Mouse (Mus musculus) forebrain, embryonic 13.5 days (tissue): ENCODE measurements around the gene Drosha. TPM values are rescaled to one million over a fixed set of nuclear protein-coding genes. Genes with fewer than 3 reads are reported as not detected.
"Not testable (repeated sequence)": the region's sequence is repeated elsewhere in the genome, so short reads cannot be mapped to it uniquely, and the experiment has no call there.

Experiments
- ATAC-seq: fragments of 200-750 bp; cut with Nextera tagmentation; 2 replicates; pipeline ENCODE4 v1.8.0; 2017
- H3K27ac ChIP-seq: fragments of 300-500 bp; sonication (generic); 2 replicates; pipeline ENCODE4 v1.5.1; 2015; ENCODE audit warnings: inconsistent platforms, mild to moderate bottlenecking, moderate library complexity
- H3K27me3 ChIP-seq: fragments of 300-500 bp; sonication (generic); 2 replicates; pipeline ENCODE4 v1.6.1; 2015; ENCODE audit warnings: mild to moderate bottlenecking, inconsistent platforms
- H3K36me3 ChIP-seq: fragments of 300-500 bp; sonication (generic); 2 replicates; pipeline ENCODE4 v1.6.1; 2015; ENCODE audit warnings: mild to moderate bottlenecking, inconsistent platforms; ENCODE audit not compliant: poor library complexity, severe bottlenecking
- H3K4me1 ChIP-seq: fragments of 300-500 bp; sonication (generic); 2 replicates; pipeline ENCODE4 v1.6.1; 2015; ENCODE audit warnings: inconsistent platforms
- H3K4me2 ChIP-seq: fragments of 300-500 bp; sonication (generic); 2 replicates; pipeline ENCODE4 v1.6.1; 2015; ENCODE audit warnings: inconsistent platforms, mild to moderate bottlenecking, moderate library complexity
- H3K4me3 ChIP-seq: fragments of 300-500 bp; sonication (generic); 2 replicates; pipeline ENCODE4 v1.5.1; 2015; ENCODE audit warnings: mild to moderate bottlenecking, inconsistent platforms
- H3K9ac ChIP-seq: fragments of 300-500 bp; sonication (generic); 2 replicates; pipeline ENCODE4 v1.6.1; 2015; ENCODE audit warnings: mild to moderate bottlenecking, inconsistent platforms
- H3K9me3 ChIP-seq: fragments of 300-500 bp; sonication (generic); replicated peaks from 2 replicates; pipeline ENCODE4 v1.6.1; 2016; ENCODE audit warnings: inconsistent platforms
- WGBS: fragments of 180-500 bp; shearing (Covaris S2); methylation state at CpG from one replicate; pipeline ENCODE4 v1.1.7; 2015; 5-methylcytosine and 5-hydroxymethylcytosine counted together
- polyA plus RNA-seq: library from polyadenylated mRNA; unstranded; fragments of >200 nt; fragmentation: Nextera tagmentation; extraction: Ambion mirVana; gene quantifications from 2 replicates; pipeline ENCODE4 v1.2.1, GENCODE M21; 2015

The Drosha gene
- polyA plus RNA-seq, 1 experiment from 2014 or later, result 50.9 TPM

DNA sequence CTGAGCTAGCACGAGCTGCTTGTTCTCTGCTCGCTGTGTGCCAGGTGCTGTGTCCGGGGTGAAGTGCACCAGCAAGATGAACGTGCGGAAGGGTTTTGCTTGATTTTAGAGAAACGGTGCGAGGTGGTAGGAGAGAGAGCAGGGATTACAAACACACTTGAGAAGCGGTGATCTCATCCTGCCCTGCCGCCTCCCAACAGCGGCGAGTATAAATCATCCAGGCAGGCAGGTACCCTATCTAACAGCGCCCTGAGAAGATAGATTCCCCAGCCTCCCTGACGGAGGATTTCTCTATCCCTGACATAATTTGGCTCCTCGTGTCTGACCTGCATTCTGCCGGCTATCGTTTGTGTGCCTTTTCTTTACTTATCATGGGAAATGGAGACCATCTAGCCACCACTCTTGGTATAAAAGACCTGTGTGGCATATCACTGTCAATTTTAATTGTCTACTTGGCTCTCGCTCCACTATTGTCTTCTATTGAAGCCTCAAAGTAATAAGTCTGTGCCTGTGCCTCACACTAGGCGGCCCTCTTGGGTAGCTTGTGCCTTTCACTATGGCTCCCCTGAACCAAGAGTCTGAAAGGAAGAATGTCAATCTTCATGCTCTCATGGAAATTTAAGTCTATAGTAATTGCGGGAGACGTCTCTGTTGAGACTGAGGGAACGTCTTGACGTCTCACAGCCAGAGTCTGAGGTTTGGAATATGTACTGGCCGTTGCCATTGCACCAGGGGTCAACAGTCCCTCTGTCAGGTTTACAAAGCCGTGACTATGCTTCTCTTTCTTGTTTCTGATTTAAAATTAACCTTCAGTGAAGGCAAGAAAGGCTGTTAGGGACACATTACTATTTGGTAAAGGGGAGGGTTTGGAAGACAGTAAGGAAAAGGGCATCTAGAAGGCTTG lies 95.6 kb downstream of the Drosha start:
- Histone ChIP-seq H3K4me3 (no peak overlapping the region), H3K27ac (no peak overlapping the region), H3K27me3 (no peaks in the 10 kb centered on the region), H3K4me1 (0 out of 2 replicates have a peak, but pooled peaks cover 4% of the 10 kb centered on the region), H3K4me2 (no peak overlapping the region), H3K9ac (no peak overlapping the region), H3K9me3 (no peaks in the 10 kb centered on the region), H3K36me3 (peaks cover 90% of the 10 kb centered on the region)
- ATAC-seq, result peak; percentile 60
- WGBS, result 75% methylated on average over 24 of the region's 24 CpGs

DNA sequence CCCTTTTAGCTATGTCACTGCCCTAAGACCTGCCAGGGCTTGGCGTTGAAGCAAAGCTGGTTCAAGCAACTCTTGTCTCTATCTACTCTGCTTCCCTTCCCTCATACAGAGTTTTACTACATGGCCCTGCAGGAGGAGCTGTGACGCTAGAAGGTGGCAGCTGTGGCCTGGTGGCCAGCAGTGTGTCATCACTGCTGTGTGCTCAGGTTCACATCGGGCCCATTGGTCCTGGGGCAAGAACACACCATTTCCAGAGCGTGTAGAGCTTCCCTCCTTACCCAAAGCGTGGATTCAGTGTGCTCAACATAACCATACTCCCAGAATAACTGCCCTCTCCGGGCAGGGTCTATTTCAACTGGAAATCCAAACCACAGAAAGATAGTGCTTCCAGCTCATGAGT lies 97.3 kb downstream of the Drosha start:
- no peak overlapping the region for H3K27ac ChIP-seq
- H3K4me3 ChIP-seq, result no peak overlapping the region
- H3K9ac ChIP-seq, result no peak overlapping the region
- peaks cover 90% of the 10 kb centered on the region for H3K36me3 ChIP-seq
- ATAC-seq, result no peak
- no peak overlapping the region for H3K4me2 ChIP-seq
- no peaks in the 10 kb centered on the region for H3K27me3 ChIP-seq
- WGBS, result 94% methylated on average over 6 of the region's 6 CpGs
- H3K4me1 ChIP-seq, result no peaks in the 10 kb centered on the region
- no peaks in the 10 kb centered on the region for H3K9me3 ChIP-seq

DNA sequence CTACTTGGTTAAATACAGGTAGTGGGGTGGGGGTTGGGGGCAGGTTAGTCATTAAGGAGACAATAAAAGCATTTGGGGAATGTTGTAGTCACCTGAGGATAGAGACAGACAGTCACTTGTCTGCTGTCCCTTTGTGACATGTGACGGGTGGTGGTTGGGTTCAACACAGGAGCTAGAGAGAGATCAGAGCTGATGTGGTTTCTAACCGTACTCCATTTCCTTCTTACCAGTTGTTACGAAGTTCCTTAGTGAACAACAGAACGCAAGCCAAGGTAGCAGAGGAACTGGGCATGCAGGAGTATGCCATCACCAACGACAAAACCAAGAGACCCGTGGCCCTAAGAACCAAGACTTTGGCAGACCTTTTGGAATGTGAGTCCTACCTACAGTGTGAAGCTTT lies 99.2 kb downstream of the Drosha start:
- no peak overlapping the region for H3K9ac ChIP-seq
- H3K4me2 ChIP-seq, result no peak overlapping the region
- peaks cover 77% of the 10 kb centered on the region for H3K36me3 ChIP-seq
- H3K4me3 ChIP-seq, result no peak overlapping the region
- ATAC-seq, result no peak
- WGBS, result 97% methylated on average over 6 of the region's 6 CpGs
- H3K4me1 ChIP-seq, result no peaks in the 10 kb centered on the region
- no peak overlapping the region for H3K27ac ChIP-seq
- no peaks in the 10 kb centered on the region for H3K27me3 ChIP-seq
- no peaks in the 10 kb centered on the region for H3K9me3 ChIP-seq

DNA sequence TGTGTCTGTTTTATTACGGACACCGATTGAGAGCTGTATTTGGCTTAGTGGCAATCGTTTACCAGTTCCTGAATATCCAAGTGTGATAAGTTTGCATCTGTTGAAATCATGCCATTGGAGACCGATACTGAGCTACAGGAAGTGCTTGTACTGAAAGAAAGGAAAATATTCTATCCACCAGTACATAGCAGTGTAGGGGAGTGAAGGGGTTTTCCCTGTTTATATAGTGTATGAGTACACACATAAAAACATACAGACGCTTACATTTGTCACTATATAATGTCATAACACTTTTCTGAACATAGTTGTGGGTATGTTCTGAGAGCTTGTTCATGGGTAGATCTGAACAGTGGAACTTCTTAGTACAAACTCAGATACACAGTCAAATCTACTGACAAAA lies 106.9 kb downstream of the Drosha start:
- 97% methylated on average over 5 of the region's 5 CpGs for WGBS
- peaks cover 64% of the 10 kb centered on the region for H3K36me3 ChIP-seq
- H3K9ac ChIP-seq, result no peak overlapping the region
- no peak overlapping the region for H3K4me2 ChIP-seq
- H3K4me3 ChIP-seq, result no peak overlapping the region
- ATAC-seq, result no peak
- no peak overlapping the region for H3K27ac ChIP-seq
- no peaks in the 10 kb centered on the region for H3K4me1 ChIP-seq
- H3K27me3 ChIP-seq, result no peaks in the 10 kb centered on the region
- no peaks in the 10 kb centered on the region for H3K9me3 ChIP-seq

DNA sequence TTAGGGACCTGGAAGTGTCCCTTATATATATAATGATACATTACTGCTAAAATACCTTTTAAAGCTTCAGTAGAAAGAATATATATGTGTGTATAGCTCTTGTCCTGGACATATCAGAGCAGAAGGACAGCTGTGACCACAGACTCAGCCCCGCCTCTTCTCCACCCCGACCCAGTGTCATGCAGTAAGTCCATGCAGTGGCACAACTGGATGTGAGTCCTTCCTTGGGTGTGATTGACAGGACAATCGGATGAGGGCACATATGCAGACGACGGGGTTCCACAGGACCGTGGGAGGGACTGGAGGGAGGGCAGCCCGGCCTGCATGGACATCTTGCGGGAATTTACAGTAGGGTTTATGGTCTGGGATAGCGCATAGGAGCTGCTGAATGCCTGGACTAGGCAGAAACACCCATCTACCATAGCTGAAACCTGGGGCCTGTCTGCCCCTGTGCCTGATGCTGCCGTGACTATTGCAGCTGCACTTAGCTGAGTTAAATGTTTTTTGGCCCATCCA lies 111.7 kb downstream of the Drosha start:
- Histone ChIP-seq H3K9ac (no peak overlapping the region), H3K4me3 (no peak overlapping the region), H3K27me3 (no peaks in the 10 kb centered on the region), H3K4me2 (no peak overlapping the region), H3K9me3 (0 out of 2 replicates have a peak, but pooled peaks cover 4% of the 10 kb centered on the region), H3K36me3 (peaks cover 33% of the 10 kb centered on the region), H3K27ac (no peak overlapping the region), H3K4me1 (peaks cover 7% of the 10 kb centered on the region)
- ATAC-seq, result peak; percentile 58
- WGBS, result 92% methylated on average over 10 of the region's 10 CpGs

DNA sequence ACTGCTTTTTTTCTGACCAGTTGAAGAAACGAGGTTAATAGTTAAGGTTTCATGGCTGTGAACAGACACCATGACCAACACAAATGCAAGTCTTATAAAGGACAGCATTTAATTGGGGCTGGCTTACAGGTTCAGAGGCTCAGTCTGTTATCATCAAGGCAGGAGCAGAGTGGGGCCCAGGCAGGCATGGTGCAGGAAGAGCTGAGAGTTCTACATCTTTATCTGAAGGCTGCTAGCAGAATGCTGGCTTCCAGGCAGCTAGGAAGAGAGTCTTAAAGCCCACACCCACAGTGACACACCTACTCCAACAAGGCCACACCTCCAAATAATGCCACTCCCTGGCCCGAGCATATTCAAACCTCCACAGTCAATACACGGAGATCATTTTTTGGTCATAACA lies 112.7 kb downstream of the Drosha start:
- not testable (repeated sequence) for ATAC-seq

DNA sequence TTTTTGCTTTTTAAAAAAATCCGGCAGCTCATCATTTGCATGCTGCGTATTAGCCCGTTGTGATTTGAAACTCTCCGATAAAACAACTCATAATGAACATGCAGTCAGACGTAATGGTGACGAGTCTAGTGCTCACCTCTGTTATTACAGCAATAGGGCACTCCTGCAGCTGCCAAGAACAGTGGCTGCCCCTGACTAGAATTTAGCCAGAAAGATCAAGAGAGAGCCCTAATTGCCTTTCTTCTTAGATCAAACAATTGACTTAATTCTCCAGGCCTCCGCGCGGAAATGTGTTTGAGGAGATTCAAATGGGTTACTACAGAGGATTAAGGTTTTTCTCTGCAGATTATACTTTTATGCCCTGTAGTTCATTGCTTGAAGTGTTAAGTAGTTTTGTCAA lies 116.5 kb downstream of the Drosha start:
- 5% methylated on average over 9 of the region's 9 CpGs for WGBS
- Histone ChIP-seq H3K27ac (no peak overlapping the region), H3K4me2 (peak overlapping the region; percentile 33; the same call in 1 of the 2 replicates), H3K9ac (no peak overlapping the region), H3K9me3 (0 out of 2 replicates have a peak, but pooled peaks cover 4% of the 10 kb centered on the region), H3K4me1 (peaks cover 24% of the 10 kb centered on the region), H3K36me3 (peaks cover 7% of the 10 kb centered on the region; the same call in 1 of the 2 replicates), H3K4me3 (no peak overlapping the region), H3K27me3 (no peaks in the 10 kb centered on the region)
- no peak for ATAC-seq

More for the DNA sequence above, 112.7 kb downstream of the Drosha start:
- not testable (repeated sequence) for H3K27me3 ChIP-seq, H3K4me3 ChIP-seq, H3K9ac ChIP-seq, H3K27ac ChIP-seq, H3K9me3 ChIP-seq, H3K4me2 ChIP-seq
- 90% methylated on average over 3 of the region's 3 CpGs for WGBS
- Histone ChIP-seq H3K4me1 (peaks cover 18% of the 10 kb centered on the region), H3K36me3 (peaks cover 26% of the 10 kb centered on the region)

DNA sequence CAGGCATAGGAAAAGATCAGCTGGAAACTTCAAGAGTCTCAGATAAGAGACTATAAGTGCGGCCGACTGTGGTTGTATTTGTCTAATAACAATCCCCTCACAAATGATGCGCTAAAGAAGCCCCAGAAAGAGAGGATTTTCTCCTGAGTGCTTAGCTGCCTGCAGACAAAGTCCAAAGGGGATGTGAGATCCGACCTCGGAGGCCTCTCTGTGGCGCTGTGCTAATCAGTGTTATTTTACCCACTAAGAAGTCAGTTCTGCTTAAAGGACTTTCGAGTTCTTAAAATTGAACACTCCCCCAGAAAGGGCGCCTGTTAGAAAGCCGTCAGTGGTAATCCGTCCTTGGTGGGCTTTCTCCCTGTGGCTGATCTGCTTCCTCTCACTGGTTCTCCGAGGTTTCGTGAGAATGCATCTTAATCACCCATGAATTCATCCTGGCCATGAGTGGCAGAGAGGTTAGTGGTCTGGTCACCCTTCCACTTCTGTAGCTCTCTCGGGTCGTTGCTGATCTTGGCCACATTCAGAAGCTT lies 117.1 kb downstream of the Drosha start:
- H3K9me3 ChIP-seq, result 0 out of 2 replicates have a peak, but pooled peaks cover 4% of the 10 kb centered on the region
- H3K9ac ChIP-seq, result no peak overlapping the region
- 0 out of 2 replicates have a peak, but pooled peaks cover 1% of the 10 kb centered on the region for H3K36me3 ChIP-seq
- ATAC-seq, result no peak
- H3K4me3 ChIP-seq, result no peak overlapping the region
- no peaks in the 10 kb centered on the region for H3K27me3 ChIP-seq
- H3K27ac ChIP-seq, result no peak overlapping the region
- H3K4me1 ChIP-seq, result peaks cover 24% of the 10 kb centered on the region
- 7% methylated on average over 14 of the region's 14 CpGs for WGBS
- H3K4me2 ChIP-seq, result peak overlapping the region; percentile 33

DNA sequence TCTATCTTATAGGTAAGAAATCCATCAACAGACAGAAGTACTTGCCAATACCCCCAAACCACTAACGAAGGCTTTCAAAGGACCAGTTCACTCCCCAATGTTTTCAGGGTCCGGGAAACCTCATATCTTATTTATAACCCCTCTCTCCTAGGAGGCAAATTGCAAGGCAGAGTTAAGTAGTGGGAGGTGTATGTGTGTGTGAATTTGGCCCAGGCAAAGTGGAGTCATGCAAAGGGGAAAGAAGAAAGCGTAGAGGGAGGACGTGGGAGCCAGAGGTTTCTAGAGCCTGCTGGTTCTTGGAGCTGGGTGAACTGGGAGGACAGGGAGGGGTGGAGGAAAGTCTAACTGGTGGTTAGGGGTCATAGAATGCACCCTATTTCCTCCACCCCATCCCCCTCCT lies 117.8 kb downstream of the Drosha start:
- no peak for ATAC-seq
- Histone ChIP-seq H3K36me3 (no peaks in the 10 kb centered on the region), H3K27me3 (no peaks in the 10 kb centered on the region), H3K9me3 (0 out of 2 replicates have a peak, but pooled peaks cover 4% of the 10 kb centered on the region), H3K27ac (no peak overlapping the region), H3K4me2 (no peak overlapping the region), H3K4me1 (peaks cover 24% of the 10 kb centered on the region), H3K4me3 (no peak overlapping the region), H3K9ac (no peak overlapping the region)
- 39% methylated on average over 4 of the region's 4 CpGs for WGBS

DNA sequence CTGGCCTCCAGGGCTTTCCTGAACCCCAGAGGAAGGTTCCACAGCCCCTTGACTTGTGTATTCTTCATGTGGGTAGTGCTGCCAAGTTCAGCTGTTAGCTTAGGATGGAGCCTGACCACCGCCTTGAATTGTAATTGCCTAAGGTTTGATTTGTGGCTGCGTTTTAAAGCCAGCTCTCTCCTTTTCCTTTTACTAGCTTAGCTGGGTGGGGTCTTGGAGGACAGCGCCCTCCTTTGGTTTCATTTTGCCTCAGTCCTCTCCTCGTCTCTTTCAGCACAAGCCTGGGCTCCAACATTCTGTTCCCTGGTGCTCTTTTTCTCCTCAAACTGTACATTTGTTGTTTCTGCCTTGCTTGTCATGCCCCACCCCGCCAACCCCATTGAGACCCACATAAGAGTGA lies 133.4 kb downstream of the Drosha start:
- H3K9me3 ChIP-seq, result peaks cover 8% of the 10 kb centered on the region; the same call in 1 of the 2 replicates
- H3K27ac ChIP-seq, result no peak overlapping the region
- H3K27me3 ChIP-seq, result no peaks in the 10 kb centered on the region
- no peaks in the 10 kb centered on the region for H3K36me3 ChIP-seq
- H3K4me1 ChIP-seq, result no peaks in the 10 kb centered on the region
- H3K9ac ChIP-seq, result no peak overlapping the region
- H3K4me3 ChIP-seq, result no peak overlapping the region
- 78% methylated on average over 5 of the region's 5 CpGs for WGBS
- no peak for ATAC-seq
- H3K4me2 ChIP-seq, result no peak overlapping the region

DNA sequence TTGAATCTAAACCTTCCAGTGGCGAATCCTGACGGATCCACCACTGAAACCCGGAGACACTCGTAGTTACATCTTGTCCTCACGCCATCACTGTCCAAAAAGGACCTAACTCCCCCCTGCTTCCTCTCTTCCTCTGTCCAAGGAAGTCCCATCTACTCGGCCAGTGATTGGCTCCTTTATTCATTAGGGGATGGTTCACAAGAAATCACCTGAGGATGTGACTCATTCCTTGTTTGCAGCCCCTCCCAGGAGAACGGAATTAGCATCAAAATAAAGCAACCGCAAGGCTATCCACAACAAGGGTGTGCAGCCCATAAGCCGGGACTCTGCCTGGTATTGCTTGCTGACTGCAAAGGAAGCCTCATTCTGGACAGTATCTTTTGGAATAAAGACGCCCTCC lies 137.6 kb downstream of the Drosha start:
- no peaks in the 10 kb centered on the region for H3K9me3 ChIP-seq
- no peaks in the 10 kb centered on the region for H3K36me3 ChIP-seq
- H3K4me2 ChIP-seq, result no peak overlapping the region
- H3K27ac ChIP-seq, result no peak overlapping the region
- no peak for ATAC-seq
- no peaks in the 10 kb centered on the region for H3K4me1 ChIP-seq
- no peak overlapping the region for H3K9ac ChIP-seq
- H3K4me3 ChIP-seq, result no peak overlapping the region
- WGBS, result 83% methylated on average over 10 of the region's 10 CpGs
- H3K27me3 ChIP-seq, result no peaks in the 10 kb centered on the region

DNA sequence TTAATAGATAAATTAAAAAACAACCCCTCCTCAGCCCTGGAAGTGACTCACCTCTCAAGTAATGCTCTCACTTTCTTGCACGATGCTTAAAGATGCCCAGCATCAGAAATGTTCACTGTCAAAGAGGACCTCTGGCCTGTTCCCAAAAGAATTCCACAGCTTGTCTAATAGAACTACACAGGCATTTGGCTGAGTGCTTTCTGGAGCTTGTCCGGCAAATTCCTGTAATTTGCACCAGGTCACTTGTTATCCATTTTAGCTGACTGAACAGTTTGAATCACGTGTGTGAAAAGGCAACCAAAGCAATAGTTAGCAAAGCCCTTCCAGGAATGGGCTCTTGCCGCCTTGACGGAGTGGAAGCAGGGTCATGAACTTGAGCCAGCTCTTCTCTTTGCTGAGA lies 140.6 kb downstream of the Drosha start:
- no peak overlapping the region for H3K4me2 ChIP-seq
- no peaks in the 10 kb centered on the region for H3K36me3 ChIP-seq
- H3K9me3 ChIP-seq, result no peaks in the 10 kb centered on the region
- H3K4me3 ChIP-seq, result no peak overlapping the region
- H3K9ac ChIP-seq, result no peak overlapping the region
- no peaks in the 10 kb centered on the region for H3K4me1 ChIP-seq
- H3K27ac ChIP-seq, result no peak overlapping the region
- no peak for ATAC-seq
- no peaks in the 10 kb centered on the region for H3K27me3 ChIP-seq
- WGBS, result 86% methylated on average over 5 of the region's 5 CpGs
